Mouse (Mus musculus): Measurements from ENCODE around the gene Abl1. TPM values are rescaled to one million over a fixed set of nuclear protein-coding genes. Genes with fewer than 3 reads are reported as not detected.
A peak's percentile ranks its signal among the peaks of the same experiment; 100 is the strongest.

Abl1 gene
- polyA plus RNA-seq, 1 experiment from 2014 or later, result 14.5 TPM

DNA sequence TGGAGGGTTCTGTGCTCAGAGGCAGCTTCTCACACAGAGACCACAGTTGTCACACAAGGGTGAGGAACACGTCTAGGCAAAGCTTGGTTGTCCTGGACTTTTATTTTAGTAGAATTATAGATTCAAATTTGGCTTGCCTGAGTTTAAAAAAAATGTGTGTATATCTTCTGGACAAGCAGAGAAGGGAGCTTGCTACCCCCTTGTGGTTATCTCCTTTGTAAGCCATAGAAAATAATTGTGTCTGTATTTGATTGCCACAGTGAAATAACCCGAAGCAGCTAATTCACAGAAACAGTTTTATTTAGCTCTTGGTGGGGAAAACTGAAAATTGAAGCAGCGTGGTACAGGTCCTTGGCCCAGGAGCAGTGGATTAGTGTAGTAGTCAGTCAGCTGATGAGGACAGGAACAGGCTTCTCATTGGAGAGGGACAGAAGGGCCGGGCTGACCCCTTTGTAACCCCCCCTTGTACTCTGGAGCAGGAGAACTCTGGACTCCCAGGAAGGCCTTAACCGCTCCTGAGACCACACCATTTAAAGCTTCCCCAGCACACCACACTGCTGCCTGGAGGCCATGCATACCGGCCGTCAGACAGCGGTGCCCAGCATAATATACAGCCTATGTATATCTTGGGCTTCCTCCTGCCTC is 94.9 kb downstream of the Abl1 start:
- no peak overlapping the region for H3K9ac ChIP-seq (replicated peaks; ENCODE audit: low read depth, low read length)
- H3K9me3 ChIP-seq (ENCODE audit: control insufficient read depth, low read length), result no peaks in the 10 kb centered on the region
- H3K4me2 ChIP-seq (ENCODE audit: low read depth, low read length), result no peak overlapping the region
- no peaks in the 10 kb centered on the region for H3K27me3 ChIP-seq (ENCODE audit: control insufficient read depth, insufficient read depth, low read length)
- H3K27ac ChIP-seq (ENCODE audit: low read depth, low read length), result no peak overlapping the region
- H3K4me3 ChIP-seq (ENCODE audit: low read depth, low read length), result no peak overlapping the region
- ATAC-seq (ENCODE audit: low read depth), result no peak
- H3K36me3 ChIP-seq (ENCODE audit: control insufficient read depth, insufficient read depth, low read length), result peaks cover 16% of the 10 kb centered on the region
- WGBS, result 65% methylated on average over 8 of the region's 8 CpGs
- peaks cover 3% of the 10 kb centered on the region; the same call in 1 of the 2 replicates for H3K4me1 ChIP-seq (ENCODE audit: control insufficient read depth, insufficient read depth, low read length)

DNA sequence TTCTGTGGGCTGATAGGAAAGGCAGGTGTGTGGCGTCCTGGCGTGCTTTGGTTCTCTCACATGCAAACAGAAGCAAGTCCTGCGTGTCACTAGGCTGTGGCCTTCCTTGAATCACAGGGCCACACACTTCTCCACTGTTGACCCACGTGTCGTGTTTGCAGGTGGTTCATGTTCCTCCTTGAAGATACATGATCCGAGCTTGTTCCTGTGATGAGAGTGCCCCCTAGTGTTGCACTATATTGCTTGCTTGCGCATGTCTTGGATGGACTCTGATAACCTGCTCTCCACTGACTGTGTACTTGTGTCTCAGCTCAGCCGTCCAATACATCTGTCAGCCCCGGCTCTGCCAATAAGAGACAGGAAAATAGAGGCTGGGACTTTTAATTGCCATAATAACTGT is 96.9 kb downstream of the Abl1 start:
- Histone ChIP-seq H3K4me1 (ENCODE audit: control insufficient read depth, insufficient read depth, low read length) (peaks cover 3% of the 10 kb centered on the region; the same call in 1 of the 2 replicates), H3K27me3 (ENCODE audit: control insufficient read depth, insufficient read depth, low read length) (no peaks in the 10 kb centered on the region), H3K9me3 (ENCODE audit: control insufficient read depth, low read length) (no peaks in the 10 kb centered on the region), H3K27ac (ENCODE audit: low read depth, low read length) (no peak overlapping the region), H3K4me3 (ENCODE audit: low read depth, low read length) (no peak overlapping the region), H3K4me2 (ENCODE audit: low read depth, low read length) (no peak overlapping the region), H3K36me3 (ENCODE audit: control insufficient read depth, insufficient read depth, low read length) (peaks cover 16% of the 10 kb centered on the region), H3K9ac (replicated peaks; ENCODE audit: low read depth, low read length) (no peak overlapping the region)
- WGBS, result 48% methylated on average over 9 of the region's 9 CpGs
- peak; percentile 82 for ATAC-seq (ENCODE audit: low read depth)

DNA sequence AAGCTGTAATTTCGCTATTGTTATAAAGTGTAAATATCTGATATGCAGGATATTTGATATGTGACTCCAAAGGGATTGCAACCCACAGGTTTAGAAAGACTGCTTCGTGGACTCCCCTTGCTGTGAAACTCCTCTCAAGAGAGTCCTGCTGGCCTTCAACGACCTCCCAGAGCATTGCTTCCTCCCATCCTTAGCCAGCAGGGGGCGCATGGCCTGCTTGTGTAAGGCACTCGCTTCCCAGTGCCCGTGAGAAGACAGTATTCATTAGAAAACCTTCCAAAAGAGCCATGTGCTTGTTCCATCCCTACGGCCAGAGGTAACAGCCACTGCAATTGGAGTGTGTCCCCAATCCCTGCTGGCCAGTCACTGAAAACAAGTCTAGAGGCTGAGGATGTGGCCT is 98.9 kb downstream of the Abl1 start:
- ATAC-seq (ENCODE audit: low read depth), result 0 out of 2 replicates have a peak, but pooled peaks have one; percentile 21
- no peak overlapping the region for H3K27ac ChIP-seq (ENCODE audit: low read depth, low read length)
- peaks cover 3% of the 10 kb centered on the region; the same call in 1 of the 2 replicates for H3K4me1 ChIP-seq (ENCODE audit: control insufficient read depth, insufficient read depth, low read length)
- no peak overlapping the region for H3K9ac ChIP-seq (replicated peaks; ENCODE audit: low read depth, low read length)
- H3K4me3 ChIP-seq (ENCODE audit: low read depth, low read length), result no peak overlapping the region
- no peaks in the 10 kb centered on the region for H3K9me3 ChIP-seq (ENCODE audit: control insufficient read depth, low read length)
- WGBS, result 18% methylated on average over 7 of the region's 7 CpGs
- peaks cover 24% of the 10 kb centered on the region for H3K36me3 ChIP-seq (ENCODE audit: control insufficient read depth, insufficient read depth, low read length)
- H3K27me3 ChIP-seq (ENCODE audit: control insufficient read depth, insufficient read depth, low read length), result no peaks in the 10 kb centered on the region
- no peak overlapping the region for H3K4me2 ChIP-seq (ENCODE audit: low read depth, low read length)

DNA sequence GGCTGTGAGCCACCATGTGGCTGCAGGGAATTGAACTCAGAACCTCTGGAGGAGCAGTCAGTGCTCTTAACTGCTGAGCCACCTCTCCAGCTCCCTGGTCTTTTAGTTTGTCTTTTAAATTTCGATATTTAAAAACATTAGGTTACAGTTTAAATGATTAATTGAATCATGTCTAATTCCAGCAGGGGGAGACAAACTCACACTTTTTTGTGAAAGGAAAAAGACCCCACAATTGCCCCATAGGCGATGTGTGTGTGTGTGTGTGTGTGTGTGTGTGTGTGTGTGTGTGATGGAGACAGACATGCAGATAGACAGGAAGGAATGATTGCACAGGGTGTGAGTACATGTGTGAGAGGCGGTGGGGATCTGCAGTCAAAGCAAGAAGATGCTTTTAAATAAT is 100.1 kb downstream of the Abl1 start:
- H3K27me3 ChIP-seq (ENCODE audit: control insufficient read depth, insufficient read depth, low read length), result no peaks in the 10 kb centered on the region
- WGBS, result 79% methylated on average over 3 of the region's 3 CpGs
- H3K27ac ChIP-seq (ENCODE audit: low read depth, low read length), result no peak overlapping the region
- H3K36me3 ChIP-seq (ENCODE audit: control insufficient read depth, insufficient read depth, low read length), result peaks cover 27% of the 10 kb centered on the region
- ATAC-seq (ENCODE audit: low read depth), result no peak
- H3K4me2 ChIP-seq (ENCODE audit: low read depth, low read length), result no peak overlapping the region
- no peaks in the 10 kb centered on the region for H3K9me3 ChIP-seq (ENCODE audit: control insufficient read depth, low read length)
- H3K4me1 ChIP-seq (ENCODE audit: control insufficient read depth, insufficient read depth, low read length), result peaks cover 3% of the 10 kb centered on the region; the same call in 1 of the 2 replicates
- no peak overlapping the region for H3K9ac ChIP-seq (replicated peaks; ENCODE audit: low read depth, low read length)
- H3K4me3 ChIP-seq (ENCODE audit: low read depth, low read length), result no peak overlapping the region

DNA sequence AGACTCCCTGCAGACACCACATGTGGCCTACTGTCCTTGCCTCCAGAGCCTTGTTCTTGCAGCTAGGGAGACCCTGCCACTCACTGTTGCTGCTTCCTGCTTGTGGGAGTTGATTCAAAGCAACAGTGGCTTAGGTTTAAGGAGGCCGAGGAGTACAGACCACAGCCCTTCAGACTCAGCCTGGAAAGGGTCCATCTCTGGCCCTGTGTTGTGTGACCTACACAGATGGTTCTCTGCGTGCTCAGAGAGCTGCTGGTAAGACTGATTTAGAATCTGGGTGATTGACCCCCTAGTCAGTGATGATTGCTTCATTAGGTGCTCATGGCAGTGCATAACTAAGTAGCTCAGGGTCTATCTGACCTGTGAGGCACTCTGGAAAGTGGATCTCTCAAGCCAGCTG is 101.0 kb downstream of the Abl1 start:
- no peak overlapping the region for H3K4me2 ChIP-seq (ENCODE audit: low read depth, low read length)
- H3K27ac ChIP-seq (ENCODE audit: low read depth, low read length), result no peak overlapping the region
- no peaks in the 10 kb centered on the region for H3K27me3 ChIP-seq (ENCODE audit: control insufficient read depth, insufficient read depth, low read length)
- H3K4me3 ChIP-seq (ENCODE audit: low read depth, low read length), result no peak overlapping the region
- H3K36me3 ChIP-seq (ENCODE audit: control insufficient read depth, insufficient read depth, low read length), result peaks cover 31% of the 10 kb centered on the region
- no peak for ATAC-seq (ENCODE audit: low read depth)
- no peak overlapping the region for H3K9ac ChIP-seq (replicated peaks; ENCODE audit: low read depth, low read length)
- peaks cover 3% of the 10 kb centered on the region; the same call in 1 of the 2 replicates for H3K4me1 ChIP-seq (ENCODE audit: control insufficient read depth, insufficient read depth, low read length)
- WGBS, result 83% methylated on average over 2 of the region's 2 CpGs
- H3K9me3 ChIP-seq (ENCODE audit: control insufficient read depth, low read length), result no peaks in the 10 kb centered on the region

DNA sequence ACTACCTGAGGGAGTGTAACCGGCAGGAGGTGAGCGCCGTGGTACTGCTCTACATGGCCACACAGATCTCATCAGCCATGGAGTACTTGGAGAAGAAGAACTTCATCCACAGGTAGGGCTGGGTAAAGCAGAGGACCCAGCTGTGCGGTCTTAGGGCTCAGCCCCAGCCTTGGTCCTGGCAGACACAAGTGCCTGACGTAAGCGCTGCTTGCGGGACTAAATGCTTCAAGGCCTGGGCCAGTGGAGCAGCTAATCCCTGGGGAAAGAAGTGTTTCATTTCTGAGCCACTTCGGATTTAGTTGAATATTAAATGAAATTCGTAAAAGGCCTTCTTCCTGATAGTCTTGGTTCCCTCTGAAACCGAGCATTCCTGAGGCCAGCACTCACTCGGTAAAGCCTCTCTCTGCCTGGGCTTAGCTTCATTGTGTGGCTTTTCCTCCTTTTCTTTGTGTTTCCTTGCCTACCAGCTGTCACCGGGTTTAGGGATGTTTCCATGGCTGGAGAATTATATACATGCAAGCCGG is 102.6 kb downstream of the Abl1 start:
- Histone ChIP-seq H3K36me3 (ENCODE audit: control insufficient read depth, insufficient read depth, low read length) (peaks cover 25% of the 10 kb centered on the region; the same call in 1 of the 2 replicates), H3K9ac (replicated peaks; ENCODE audit: low read depth, low read length) (no peak overlapping the region), H3K9me3 (ENCODE audit: control insufficient read depth, low read length) (no peaks in the 10 kb centered on the region), H3K27ac (ENCODE audit: low read depth, low read length) (no peak overlapping the region), H3K4me3 (ENCODE audit: low read depth, low read length) (no peak overlapping the region), H3K4me1 (ENCODE audit: control insufficient read depth, insufficient read depth, low read length) (peaks cover 3% of the 10 kb centered on the region; the same call in 1 of the 2 replicates), H3K27me3 (ENCODE audit: control insufficient read depth, insufficient read depth, low read length) (no peaks in the 10 kb centered on the region), H3K4me2 (ENCODE audit: low read depth, low read length) (no peak overlapping the region)
- no peak for ATAC-seq (ENCODE audit: low read depth)
- 86% methylated on average over 13 of the region's 13 CpGs for WGBS

DNA sequence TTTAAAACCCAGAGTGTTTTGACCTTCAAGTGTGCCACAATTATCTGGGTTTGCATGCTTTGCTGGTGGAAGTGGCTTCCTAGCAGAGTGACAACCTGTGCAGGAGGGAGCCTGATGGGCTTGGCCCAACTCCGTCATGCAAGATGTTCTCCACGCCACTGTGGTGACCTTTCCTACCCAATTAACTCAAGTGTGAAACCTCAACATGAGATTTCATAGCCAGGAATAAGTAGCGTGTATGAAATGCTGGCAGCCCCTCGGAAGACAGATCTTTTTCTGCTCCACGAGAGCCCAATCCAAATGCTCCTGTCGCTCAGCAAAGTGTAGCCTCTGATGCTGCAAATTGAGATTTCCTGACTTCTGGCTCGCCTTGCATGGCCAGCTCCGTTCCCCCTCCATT is 103.1 kb downstream of the Abl1 start:
- ATAC-seq (ENCODE audit: low read depth), result no peak
- H3K9me3 ChIP-seq (ENCODE audit: control insufficient read depth, low read length), result no peaks in the 10 kb centered on the region
- H3K4me1 ChIP-seq (ENCODE audit: control insufficient read depth, insufficient read depth, low read length), result peaks cover 3% of the 10 kb centered on the region; the same call in 1 of the 2 replicates
- H3K4me3 ChIP-seq (ENCODE audit: low read depth, low read length), result no peak overlapping the region
- no peak overlapping the region for H3K27ac ChIP-seq (ENCODE audit: low read depth, low read length)
- H3K27me3 ChIP-seq (ENCODE audit: control insufficient read depth, insufficient read depth, low read length), result no peaks in the 10 kb centered on the region
- no peak overlapping the region for H3K4me2 ChIP-seq (ENCODE audit: low read depth, low read length)
- H3K9ac ChIP-seq (replicated peaks; ENCODE audit: low read depth, low read length), result no peak overlapping the region
- WGBS, result 89% methylated on average over 8 of the region's 8 CpGs
- H3K36me3 ChIP-seq (ENCODE audit: control insufficient read depth, insufficient read depth, low read length), result peaks cover 28% of the 10 kb centered on the region; the same call in 1 of the 2 replicates

DNA sequence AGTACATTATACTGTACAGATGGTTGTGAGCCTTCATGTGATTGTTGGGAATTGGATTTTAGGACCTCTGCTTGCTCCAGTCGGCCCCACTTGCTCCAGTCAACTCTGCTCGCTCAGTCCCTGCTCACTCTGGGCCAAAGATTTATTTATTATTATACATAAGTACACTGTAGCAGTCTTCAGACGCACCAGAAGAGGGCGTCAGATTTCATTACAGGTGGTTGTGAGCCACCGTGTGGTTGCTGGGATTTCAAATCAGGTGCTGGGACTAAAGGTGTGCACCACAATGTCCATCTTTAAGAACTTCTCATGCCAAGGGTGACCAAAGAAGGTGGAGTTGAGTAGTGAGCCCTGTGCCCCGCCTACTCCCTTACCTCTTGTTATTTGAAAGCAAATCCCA is 104.4 kb downstream of the Abl1 start:
- no peaks in the 10 kb centered on the region for H3K9me3 ChIP-seq (ENCODE audit: control insufficient read depth, low read length)
- no peak overlapping the region for H3K4me3 ChIP-seq (ENCODE audit: low read depth, low read length)
- no peak overlapping the region for H3K9ac ChIP-seq (replicated peaks; ENCODE audit: low read depth, low read length)
- 86% methylated on average over 6 of the region's 6 CpGs for WGBS
- ATAC-seq (ENCODE audit: low read depth), result no peak
- peaks cover 39% of the 10 kb centered on the region for H3K36me3 ChIP-seq (ENCODE audit: control insufficient read depth, insufficient read depth, low read length)
- no peaks in the 10 kb centered on the region for H3K4me1 ChIP-seq (ENCODE audit: control insufficient read depth, insufficient read depth, low read length)
- H3K4me2 ChIP-seq (ENCODE audit: low read depth, low read length), result no peak overlapping the region
- H3K27me3 ChIP-seq (ENCODE audit: control insufficient read depth, insufficient read depth, low read length), result no peaks in the 10 kb centered on the region
- H3K27ac ChIP-seq (ENCODE audit: low read depth, low read length), result no peak overlapping the region

DNA sequence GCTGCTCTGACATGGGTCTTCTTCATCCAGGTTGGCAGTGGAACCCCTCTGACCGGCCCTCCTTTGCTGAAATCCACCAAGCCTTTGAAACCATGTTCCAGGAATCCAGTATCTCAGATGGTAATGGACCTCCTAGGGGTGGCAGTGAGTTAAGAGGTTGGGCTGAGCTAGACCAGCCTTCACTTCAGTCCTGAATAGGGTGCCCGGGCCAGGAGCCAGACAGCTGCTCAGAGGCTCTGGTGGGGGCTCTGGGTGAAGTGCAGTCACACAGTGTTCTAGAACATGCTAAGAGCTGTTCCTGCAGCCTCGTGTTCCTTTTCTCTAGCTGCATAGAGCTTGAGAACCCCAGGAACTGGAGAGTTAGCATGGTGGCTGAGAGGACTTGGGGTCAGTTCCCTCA is 108.8 kb downstream of the Abl1 start:
- no peaks in the 10 kb centered on the region for H3K4me1 ChIP-seq (ENCODE audit: control insufficient read depth, insufficient read depth, low read length)
- no peaks in the 10 kb centered on the region for H3K27me3 ChIP-seq (ENCODE audit: control insufficient read depth, insufficient read depth, low read length)
- no peak for ATAC-seq (ENCODE audit: low read depth)
- 98% methylated on average over 3 of the region's 3 CpGs for WGBS
- no peak overlapping the region for H3K27ac ChIP-seq (ENCODE audit: low read depth, low read length)
- no peak overlapping the region for H3K4me2 ChIP-seq (ENCODE audit: low read depth, low read length)
- no peaks in the 10 kb centered on the region for H3K9me3 ChIP-seq (ENCODE audit: control insufficient read depth, low read length)
- H3K36me3 ChIP-seq (ENCODE audit: control insufficient read depth, insufficient read depth, low read length), result peaks cover 60% of the 10 kb centered on the region
- H3K4me3 ChIP-seq (ENCODE audit: low read depth, low read length), result no peak overlapping the region
- H3K9ac ChIP-seq (replicated peaks; ENCODE audit: low read depth, low read length), result no peak overlapping the region
